Mouse (Mus musculus) stomach, adult 2 months (tissue): ENCODE data around the gene Urb2. TPM values are rescaled to one million over a fixed set of nuclear protein-coding genes. Genes with fewer than 3 reads are reported as not detected.

Source experiments
- polyA plus RNA-seq: library from polyadenylated mRNA; depleted of rRNA; stranded (reverse); fragments of >200 nt; gene quantifications from 2 replicates; pipeline ENCODE4 v1.2.3, GENCODE M21; 2012; rRNA removed

Urb2 gene
- 1.0 and 1.6 TPM in 2 replicates for polyA plus RNA-seq

DNA sequence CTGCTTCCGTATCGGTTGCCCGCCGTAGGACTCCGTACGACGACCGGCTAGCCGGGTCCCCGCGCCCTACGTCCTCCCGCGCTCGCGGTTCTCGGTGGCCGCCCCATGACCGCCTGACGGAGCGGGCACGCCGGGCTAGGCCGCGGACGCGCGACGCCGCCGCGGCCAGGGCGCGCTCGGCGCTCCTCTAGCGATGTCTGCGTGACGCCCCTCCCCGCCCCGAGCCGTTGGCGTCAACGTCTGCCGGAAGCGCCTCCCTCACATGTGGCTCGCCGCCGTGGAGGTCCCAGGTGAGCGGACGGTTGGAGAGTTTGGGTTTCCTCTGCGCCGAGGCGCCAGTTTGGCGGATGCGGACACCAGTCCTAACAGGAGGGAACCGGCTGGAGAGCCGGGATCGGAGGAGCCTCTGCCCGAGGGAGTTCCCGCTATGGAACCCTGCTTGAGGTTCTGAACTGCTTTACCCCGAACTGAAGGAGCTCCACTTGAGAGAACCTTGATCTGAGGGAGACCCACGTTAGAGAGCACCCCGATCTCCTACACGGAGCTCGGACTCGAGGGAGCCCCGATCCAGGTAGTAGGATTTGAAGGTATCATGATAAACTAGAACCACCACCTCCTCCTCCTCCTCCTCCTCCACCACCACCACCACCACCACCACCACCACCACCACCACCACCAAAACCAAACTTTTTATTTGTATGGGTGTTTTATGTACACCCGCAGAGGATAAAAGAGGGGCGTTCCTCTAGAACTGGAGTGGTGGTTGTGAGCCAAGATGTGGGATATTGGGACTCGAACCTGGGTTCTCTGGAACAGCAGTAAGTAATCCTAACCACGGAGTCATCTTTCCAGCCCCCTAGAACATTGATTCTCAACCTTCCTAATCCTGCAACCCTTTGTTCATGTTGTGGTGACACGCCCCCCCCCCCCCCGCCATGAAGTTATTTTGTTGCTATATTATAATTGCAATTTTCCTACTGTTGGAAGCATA is at the start of gene Urb2, which contains the start of gene Taf5l:
Gene Urb2, plus strand, starts transcription at position 272 of the 991 bp plus-strand sequence.
Gene Taf5l, minus strand, starts transcription at position 161 of the 991 bp plus-strand sequence.

DNA sequence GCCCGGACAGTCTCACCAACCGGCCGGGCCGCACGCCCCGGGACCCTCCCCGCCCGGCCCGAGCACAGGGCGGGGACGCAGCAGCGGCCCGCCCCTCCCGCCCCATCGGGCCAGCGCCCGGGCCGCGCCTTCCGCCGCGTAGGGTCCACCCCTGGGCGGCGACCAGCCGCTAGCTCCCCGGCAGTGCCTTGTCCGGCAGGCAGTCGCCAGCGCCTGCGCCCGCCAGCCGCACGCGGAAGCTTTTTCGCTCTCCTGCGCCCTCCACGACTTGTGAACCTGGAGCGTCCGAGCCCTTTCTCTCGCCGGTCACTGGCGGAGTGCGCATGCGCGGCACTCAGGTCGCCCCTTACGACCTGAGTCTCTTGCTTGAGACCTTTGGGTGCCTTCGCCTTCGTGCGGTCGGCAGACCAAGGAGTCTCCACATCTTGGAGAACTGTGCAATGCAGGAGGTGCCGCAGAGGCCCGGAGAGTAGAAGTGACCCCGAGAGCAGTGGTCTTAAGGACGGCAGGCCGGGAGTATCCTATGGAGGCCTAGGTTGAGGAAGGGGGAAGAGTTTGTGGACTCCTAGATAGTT is 38.4 kb upstream of the Urb2 start, which contains the start of gene Abcb10:
Gene Abcb10, minus strand, starts transcription at position 297 of the 575 bp plus-strand sequence.

Other genes starting within 250 kb of the Urb2 start
- gene Rab4a, start 215.5 kb upstream of the Urb2 start, polyA plus RNA-seq, result 7.9 and 8.6 TPM in 2 replicates
- gene Ccsap, start 161.3 kb upstream of the Urb2 start, polyA plus RNA-seq, result 0.24 and 0.38 TPM in 2 replicates
- gene Acta1, start 126.8 kb upstream of the Urb2 start, polyA plus RNA-seq, result 611 and 655 TPM in 2 replicates
- gene Nup133, start 72.2 kb upstream of the Urb2 start, polyA plus RNA-seq, result 0.94 and 1.4 TPM in 2 replicates
- gene Abcb10, start 38.4 kb upstream of the Urb2 start, polyA plus RNA-seq, result 9.5 and 11.2 TPM in 2 replicates
- 12.5 and 12.7 TPM in 2 replicates for gene Taf5l, start 111 bp upstream of the Urb2 start, polyA plus RNA-seq
- 10.2 and 13.3 TPM in 2 replicates for gene Galnt2, start 209.9 kb downstream of the Urb2 start, polyA plus RNA-seq